Mouse (Mus musculus) lung, embryonic 16.5 days (tissue): ENCODE data around the gene Snx33. TPM values are rescaled to one million over a fixed set of nuclear protein-coding genes. Genes with fewer than 3 reads are reported as not detected.

ENCODE experiments used
- ATAC-seq: fragments of 200-750 bp; cut with Nextera tagmentation; 2 replicates; pipeline ENCODE4 v1.8.0; 2017; ENCODE audit warnings: low read depth, mild to moderate bottlenecking, moderate library complexity
- H3K27ac ChIP-seq: fragments of 300-500 bp; sonication (generic); 2 replicates; pipeline ENCODE4 v1.5.1; 2014; ENCODE audit warnings: mild to moderate bottlenecking, control low read depth, low read length
- H3K27me3 ChIP-seq: fragments of 300-500 bp; sonication (generic); 2 replicates; pipeline ENCODE4 v1.6.1; 2014; ENCODE audit warnings: low read depth, low read length, mixed read lengths; ENCODE audit not compliant: control insufficient read depth, insufficient read depth
- H3K36me3 ChIP-seq: fragments of 300-500 bp; sonication (generic); 2 replicates; pipeline ENCODE4 v1.6.1; 2014; ENCODE audit warnings: low read length; ENCODE audit not compliant: control insufficient read depth, insufficient read depth
- H3K4me1 ChIP-seq: fragments of 300-500 bp; sonication (generic); replicated peaks from 2 replicates; pipeline ENCODE4 v1.6.1; 2014; ENCODE audit warnings: low read length, mixed read lengths; ENCODE audit not compliant: control insufficient read depth, insufficient read depth
- H3K4me2 ChIP-seq: fragments of 300-500 bp; sonication (generic); 2 replicates; pipeline ENCODE4 v1.6.1; 2014; ENCODE audit warnings: low read depth, low read length, control low read depth
- H3K4me3 ChIP-seq: fragments of 300-500 bp; sonication (generic); 2 replicates; pipeline ENCODE4 v1.5.1; 2014; ENCODE audit warnings: mild to moderate bottlenecking, low read length, control low read depth
- H3K9ac ChIP-seq: fragments of 300-500 bp; sonication (generic); 2 replicates; pipeline ENCODE4 v1.6.1; 2014; ENCODE audit warnings: low read length, control low read depth
- H3K9me3 ChIP-seq: fragments of 300-500 bp; sonication (generic); 2 replicates; pipeline ENCODE4 v1.6.1; 2016; ENCODE audit warnings: low read length; ENCODE audit not compliant: control insufficient read depth
- WGBS: fragments of 180-500 bp; shearing (Covaris S2); extraction: QIAGEN DNeasy Blood & Tissue Kit; methylation state at CpG from one replicate; pipeline ENCODE4 v1.1.7; 2014; 5-methylcytosine and 5-hydroxymethylcytosine counted together
- polyA plus RNA-seq: library from polyadenylated mRNA; unstranded; fragments of >200 nt; fragmentation: Nextera tagmentation; extraction: Ambion mirVana; gene quantifications from 2 replicates; pipeline ENCODE4 v1.2.1, GENCODE M21; 2015

The Snx33 gene
- polyA plus RNA-seq, 1 experiment from 2014 or later, result 12.2 TPM

- no peak overlapping the region for H3K4me2 ChIP-seq
- no peak overlapping the region for H3K4me3 ChIP-seq
- peaks cover 11% of the 10 kb centered on the region for H3K4me1 ChIP-seq
- H3K36me3 ChIP-seq, result no peaks in the 10 kb centered on the region
- H3K9me3 ChIP-seq, result no peaks in the 10 kb centered on the region
- no peak for ATAC-seq
- 74% methylated on average over 5 of the region's 5 CpGs for WGBS
- H3K27me3 ChIP-seq, result no peaks in the 10 kb centered on the region
- H3K9ac ChIP-seq, result no peak overlapping the region
- H3K27ac ChIP-seq, result no peak overlapping the region
Measured at GRCm38 (mm10) chr9:56877284-56877683, 50.9 kb downstream of the Snx33 start.

- peak; percentile 43; the same call in 1 of the 2 replicates for ATAC-seq
- 47% methylated on average over 9 of the region's 9 CpGs for WGBS
Measured at GRCm38 (mm10) chr9:56876784-56877183, 51.4 kb downstream of the Snx33 start.

GRCm38 (mm10) chr9:56873097-56873496, 55.1 kb downstream of the Snx33 start:
- H3K27ac ChIP-seq, result 0 out of 2 replicates have a peak overlapping the region, but pooled peaks have one; percentile 10
- no peaks in the 10 kb centered on the region for H3K27me3 ChIP-seq
- no peak overlapping the region for H3K9ac ChIP-seq
- no peaks in the 10 kb centered on the region for H3K9me3 ChIP-seq
- 72% methylated on average over 1 of the region's 1 CpGs for WGBS
- no peaks in the 10 kb centered on the region for H3K36me3 ChIP-seq
- H3K4me1 ChIP-seq, result peaks cover 29% of the 10 kb centered on the region
- ATAC-seq, result no peak
- no peak overlapping the region for H3K4me3 ChIP-seq
- H3K4me2 ChIP-seq, result no peak overlapping the region

More at GRCm38 (mm10) chr9:56876784-56877183, 51.4 kb downstream of the Snx33 start:
- Histone ChIP-seq H3K4me1 (peaks cover 10% of the 10 kb centered on the region), H3K9ac (no peak overlapping the region), H3K36me3 (no peaks in the 10 kb centered on the region), H3K27me3 (no peaks in the 10 kb centered on the region), H3K9me3 (no peaks in the 10 kb centered on the region), H3K27ac (no peak overlapping the region), H3K4me3 (no peak overlapping the region), H3K4me2 (no peak overlapping the region)

GRCm38 (mm10) chr9:56872105-56872903, 55.9 kb downstream of the Snx33 start:
- ATAC-seq, result no peak
- H3K9me3 ChIP-seq, result no peaks in the 10 kb centered on the region
- no peaks in the 10 kb centered on the region for H3K36me3 ChIP-seq
- WGBS, result 74% methylated on average over 5 of the region's 5 CpGs
- H3K4me1 ChIP-seq, result peaks cover 37% of the 10 kb centered on the region
- H3K4me2 ChIP-seq, result no peak overlapping the region
- no peak overlapping the region for H3K9ac ChIP-seq
- H3K27me3 ChIP-seq, result no peaks in the 10 kb centered on the region
- no peak overlapping the region for H3K4me3 ChIP-seq
- no peak overlapping the region for H3K27ac ChIP-seq

- no peaks in the 10 kb centered on the region for H3K36me3 ChIP-seq
- 0 out of 2 replicates have a peak overlapping the region, but pooled peaks have one; percentile 3 for H3K27ac ChIP-seq
- WGBS, result 40% methylated on average over 5 of the region's 5 CpGs
- H3K9ac ChIP-seq, result peak overlapping the region; percentile 22; the same call in 1 of the 2 replicates
- H3K27me3 ChIP-seq, result no peaks in the 10 kb centered on the region
- H3K9me3 ChIP-seq, result no peaks in the 10 kb centered on the region
- H3K4me3 ChIP-seq, result no peak overlapping the region
- ATAC-seq, result peak; percentile 34
- H3K4me2 ChIP-seq, result no peak overlapping the region
- peaks cover 39% of the 10 kb centered on the region for H3K4me1 ChIP-seq
Measured at GRCm38 (mm10) chr9:56871191-56871590, 57.0 kb downstream of the Snx33 start.

GRCm38 (mm10) chr9:56870778-56871177, 57.4 kb downstream of the Snx33 start:
- H3K4me3 ChIP-seq, result no peak overlapping the region
- 0 out of 2 replicates have a peak overlapping the region, but pooled peaks have one; percentile 3 for H3K27ac ChIP-seq
- no peaks in the 10 kb centered on the region for H3K27me3 ChIP-seq
- H3K4me1 ChIP-seq, result peaks cover 43% of the 10 kb centered on the region
- WGBS, result 48% methylated on average over 10 of the region's 10 CpGs
- ATAC-seq, result no peak
- H3K9ac ChIP-seq, result 0 out of 2 replicates have a peak overlapping the region, but pooled peaks have one; percentile 22
- no peaks in the 10 kb centered on the region for H3K9me3 ChIP-seq
- no peaks in the 10 kb centered on the region for H3K36me3 ChIP-seq
- no peak overlapping the region for H3K4me2 ChIP-seq

GRCm38 (mm10) chr9:56869552-56869951, 58.6 kb downstream of the Snx33 start:
- peaks cover 49% of the 10 kb centered on the region for H3K4me1 ChIP-seq
- no peak overlapping the region for H3K9ac ChIP-seq
- no peaks in the 10 kb centered on the region for H3K9me3 ChIP-seq
- H3K4me2 ChIP-seq, result no peak overlapping the region
- no peaks in the 10 kb centered on the region for H3K27me3 ChIP-seq
- ATAC-seq, result no peak
- 64% methylated on average over 13 of the region's 13 CpGs for WGBS
- H3K36me3 ChIP-seq, result no peaks in the 10 kb centered on the region
- H3K27ac ChIP-seq, result no peak overlapping the region
- H3K4me3 ChIP-seq, result no peak overlapping the region

GRCm38 (mm10) chr9:56868292-56868691, 59.9 kb downstream of the Snx33 start:
- peak overlapping the region; percentile 71 for H3K4me2 ChIP-seq
- H3K27ac ChIP-seq, result peak overlapping the region; percentile 82
- 15% methylated on average over 6 of the region's 6 CpGs for WGBS
- no peaks in the 10 kb centered on the region for H3K27me3 ChIP-seq
- H3K9me3 ChIP-seq, result no peaks in the 10 kb centered on the region
- peak overlapping the region; percentile 51 for H3K9ac ChIP-seq
- peak overlapping the region; percentile 58; the same call in 1 of the 2 replicates for H3K4me3 ChIP-seq
- H3K4me1 ChIP-seq, result peaks cover 60% of the 10 kb centered on the region
- peak; percentile 86 for ATAC-seq
- H3K36me3 ChIP-seq, result no peaks in the 10 kb centered on the region
